Mouse (Mus musculus) embryonic facial prominence, embryonic 11.5 days (tissue): ENCODE results near the gene Usp16. TPM values are rescaled to one million over a fixed set of nuclear protein-coding genes. Genes with fewer than 3 reads are reported as not detected.
A peak's percentile ranks its signal among the peaks of the same experiment; 100 is the strongest.

Source experiments
- ATAC-seq: fragments of 200-750 bp; cut with Nextera tagmentation; replicated peaks from 2 replicates; pipeline ENCODE4 v1.8.0; 2017; ENCODE audit warnings: low read depth; ENCODE audit not compliant: insufficient number of reproducible peaks, low FRiP score, low TSS enrichment
- DNase-seq: peaks from one replicate; pipeline ENCODE4 v3.0.0-alpha.2; 2015; ENCODE audit warnings: low spot score
- H3K27ac ChIP-seq: fragments of 300-500 bp; sonication (generic); replicated peaks from 2 replicates; pipeline ENCODE4 v1.5.1; 2014; ENCODE audit warnings: mild to moderate bottlenecking, low read depth, low read length, control low read depth
- H3K27me3 ChIP-seq: fragments of 300-500 bp; sonication (generic); 2 replicates; pipeline ENCODE4 v1.6.1; 2014; ENCODE audit warnings: mild to moderate bottlenecking, low read length, moderate library complexity, mixed read lengths; ENCODE audit not compliant: control insufficient read depth, insufficient read depth
- H3K36me3 ChIP-seq: fragments of 300-500 bp; sonication (generic); replicated peaks from 2 replicates; pipeline ENCODE4 v1.6.1; 2014; ENCODE audit warnings: low read depth, mild to moderate bottlenecking, low read length, moderate library complexity, mixed read lengths; ENCODE audit not compliant: control insufficient read depth, insufficient read depth
- H3K4me1 ChIP-seq: fragments of 300-500 bp; sonication (generic); 2 replicates; pipeline ENCODE4 v1.6.1; 2014; ENCODE audit warnings: low read length, mixed read lengths; ENCODE audit not compliant: control insufficient read depth, insufficient read depth
- H3K4me2 ChIP-seq: fragments of 300-500 bp; sonication (generic); 2 replicates; pipeline ENCODE4 v1.6.1; 2014; ENCODE audit warnings: low read depth, mild to moderate bottlenecking, control low read depth, low read length, moderate library complexity
- H3K4me3 ChIP-seq: fragments of 300-500 bp; sonication (generic); 2 replicates; pipeline ENCODE4 v1.5.1; 2014; ENCODE audit warnings: low read depth, low read length, control low read depth
- H3K9ac ChIP-seq: fragments of 300-500 bp; sonication (generic); replicated peaks from 2 replicates; pipeline ENCODE4 v1.6.1; 2014; ENCODE audit warnings: mild to moderate bottlenecking, control low read depth, low read length
- H3K9me3 ChIP-seq: fragments of 300-500 bp; sonication (generic); replicated peaks from 2 replicates; pipeline ENCODE4 v1.6.1; 2016; ENCODE audit warnings: mild to moderate bottlenecking, low read length, inconsistent platforms, mixed read lengths; ENCODE audit not compliant: control insufficient read depth
- WGBS: fragments of 180-500 bp; shearing (Covaris S2); extraction: QIAGEN DNeasy Blood & Tissue Kit; methylation state at CpG from one replicate; pipeline ENCODE4 v1.1.7; 2014; 5-methylcytosine and 5-hydroxymethylcytosine counted together
- polyA plus RNA-seq: library from polyadenylated mRNA; unstranded; fragments of >200 nt; fragmentation: Nextera tagmentation; extraction: Ambion mirVana; gene quantifications from 2 replicates; pipeline ENCODE4 v1.2.1, GENCODE M21; 2014

The Usp16 gene
- polyA plus RNA-seq: 42.4 and 44.2 TPM in 2 replicates

GRCm38 (mm10) chr16:87454419-87455179 lies at the start of gene Usp16:
Gene Usp16 (plus strand): TSS chr16:87454703.
- H3K9ac ChIP-seq: peak within 1 kb of the TSS; percentile 81
- no peaks in the 10 kb centered on the region; the same call in 1 of the 2 replicates for H3K36me3 ChIP-seq
- 9% methylated on average over 45 of the region's 45 CpGs for WGBS
- no peaks in the 10 kb centered on the region for H3K9me3 ChIP-seq
- peak within 1 kb of the TSS; percentile 90 for H3K4me3 ChIP-seq
- DNase-seq (peak; percentile 94), ATAC-seq (peak; percentile 96)
- 0 out of 2 replicates have a peak within 1 kb of the TSS, but pooled peaks have one; percentile 47 for H3K27ac ChIP-seq
- H3K27me3 ChIP-seq: no peaks in the 10 kb centered on the region
- no peaks in the 10 kb centered on the region; the same call in 1 of the 2 replicates for H3K4me1 ChIP-seq
- peak within 1 kb of the TSS; percentile 88 for H3K4me2 ChIP-seq

GRCm38 (mm10) chr16:87405001-87405400 lies 49.5 kb upstream of the Usp16 start:
- H3K36me3 ChIP-seq: peaks cover 4% of the 10 kb centered on the region
- H3K4me1 ChIP-seq: no peaks in the 10 kb centered on the region
- no peaks in the 10 kb centered on the region for H3K9me3 ChIP-seq
- no peak overlapping the region for H3K4me2 ChIP-seq
- no peak overlapping the region for H3K4me3 ChIP-seq
- H3K9ac ChIP-seq: no peak overlapping the region
- H3K27me3 ChIP-seq: no peaks in the 10 kb centered on the region
- DNase-seq: peak; percentile 8
- H3K27ac ChIP-seq: no peak overlapping the region
- ATAC-seq: no peak
- WGBS: 83% methylated on average over 3 of the region's 3 CpGs

DNA sequence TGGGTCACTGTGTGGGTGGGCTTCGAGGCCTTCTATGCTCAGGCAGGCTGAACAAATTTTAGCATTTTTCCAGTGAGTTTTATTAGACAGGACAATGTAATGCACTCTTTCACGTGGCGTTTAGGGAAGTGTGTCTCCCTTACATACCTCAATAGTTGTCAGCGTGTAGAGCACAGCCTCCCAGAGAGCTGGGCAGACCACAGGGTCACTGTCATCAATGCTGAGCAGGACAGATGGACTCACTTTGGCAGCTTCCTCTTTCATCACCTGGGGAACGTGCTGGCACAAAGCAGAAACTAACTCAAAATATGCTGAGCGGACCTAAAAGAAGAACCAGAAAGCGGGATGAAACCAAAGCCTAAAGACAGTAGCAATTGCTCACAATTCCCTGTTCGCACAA lies 33.8 kb upstream of the Usp16 start:
- peaks cover 26% of the 10 kb centered on the region for H3K36me3 ChIP-seq
- 94% methylated on average over 8 of the region's 8 CpGs for WGBS

DNA sequence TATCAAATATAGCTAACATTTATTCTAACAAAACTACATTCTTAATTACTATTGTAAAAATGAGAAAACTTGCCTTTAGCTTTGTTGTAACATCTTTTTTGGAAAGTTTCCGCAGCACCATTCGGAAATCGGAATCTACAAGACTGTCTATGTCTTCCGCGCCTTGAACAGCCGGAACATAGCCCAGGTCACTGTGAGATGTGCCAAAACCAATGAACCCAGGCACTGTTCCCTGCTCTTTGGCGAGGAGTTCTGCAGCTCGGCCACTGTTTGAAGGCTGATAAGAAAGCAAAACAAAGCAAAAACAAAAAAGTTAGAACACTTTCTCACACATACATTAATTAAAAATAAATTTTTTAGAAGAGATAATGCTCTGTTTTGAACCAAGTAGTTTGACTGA lies 27.0 kb upstream of the Usp16 start:
- DNase-seq: no peak
- no peaks in the 10 kb centered on the region for H3K4me1 ChIP-seq
- H3K27ac ChIP-seq: no peak overlapping the region
- ATAC-seq: no peak
- no peaks in the 10 kb centered on the region for H3K27me3 ChIP-seq
- no peak overlapping the region for H3K4me3 ChIP-seq
- H3K36me3 ChIP-seq: peaks cover 8% of the 10 kb centered on the region
- no peak overlapping the region for H3K9ac ChIP-seq
- 93% methylated on average over 8 of the region's 8 CpGs for WGBS
- H3K4me2 ChIP-seq: no peak overlapping the region
- no peaks in the 10 kb centered on the region for H3K9me3 ChIP-seq

More for the DNA sequence above, 33.8 kb upstream of the Usp16 start:
- Histone ChIP-seq H3K9me3 (no peaks in the 10 kb centered on the region), H3K27ac (no peak overlapping the region), H3K27me3 (no peaks in the 10 kb centered on the region), H3K9ac (no peak overlapping the region), H3K4me3 (no peak overlapping the region), H3K4me1 (no peaks in the 10 kb centered on the region), H3K4me2 (no peak overlapping the region)
- no peak for ATAC-seq
- DNase-seq: no peak

DNA sequence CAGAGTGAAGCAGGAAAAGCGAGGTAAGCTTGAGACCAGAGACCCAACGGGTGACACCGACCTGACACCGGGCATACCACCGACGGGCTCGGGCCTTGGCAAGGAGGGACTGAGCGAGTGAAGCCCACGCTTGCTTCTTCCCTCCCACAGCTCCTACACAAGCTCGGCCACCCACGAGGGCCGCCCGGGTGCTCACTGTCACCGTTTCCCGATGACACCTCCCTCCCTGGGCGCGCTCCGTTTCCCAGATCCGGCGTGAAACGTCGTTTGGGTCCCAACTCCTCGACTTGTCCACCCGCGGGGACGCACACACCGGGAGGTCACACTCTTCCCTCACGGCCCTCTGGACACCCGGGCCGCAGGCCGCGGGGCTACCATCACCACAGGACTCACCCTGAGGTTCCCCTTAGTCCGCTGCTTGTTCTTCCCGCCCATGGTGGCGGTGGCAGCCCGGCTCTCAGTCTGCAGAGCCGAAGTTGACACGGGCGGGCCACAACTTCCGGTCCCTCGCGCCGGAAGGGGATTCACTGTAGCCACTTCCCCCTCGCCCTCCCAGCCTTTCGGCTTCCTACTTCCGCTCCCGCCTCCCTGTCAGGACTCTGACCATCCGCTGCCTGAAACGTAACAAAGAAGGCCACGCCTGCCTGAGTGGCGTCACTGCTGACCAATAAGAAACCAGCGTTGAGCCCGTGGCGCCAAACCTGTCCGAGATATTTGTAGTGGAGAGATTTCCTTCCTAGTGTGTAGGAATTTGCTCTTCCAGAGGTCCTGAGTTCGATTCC lies 22.3 kb upstream of the Usp16 start, which contains the start of gene Ltn1:
Gene Ltn1 (minus strand): TSS at position 580 of the 782 bp plus-strand sequence.
- Histone ChIP-seq H3K4me2 (peak within 1 kb of the TSS; percentile 54), H3K4me1 (no peaks in the 10 kb centered on the region), H3K9me3 (no peaks in the 10 kb centered on the region), H3K4me3 (peak within 1 kb of the TSS; percentile 87), H3K9ac (peak within 1 kb of the TSS; percentile 86), H3K27ac (no peak within 1 kb of the TSS), H3K27me3 (no peaks in the 10 kb centered on the region), H3K36me3 (no peaks in the 10 kb centered on the region)
- WGBS: under 1% methylated on average over 55 of the region's 56 CpGs
- DNase-seq: peak; percentile 99
- peak; percentile 97 for ATAC-seq

- Histone ChIP-seq H3K9ac (no peak overlapping the region), H3K4me1 (no peaks in the 10 kb centered on the region), H3K9me3 (no peaks in the 10 kb centered on the region), H3K27me3 (no peaks in the 10 kb centered on the region), H3K4me2 (no peak overlapping the region), H3K27ac (no peak overlapping the region), H3K36me3 (no peaks in the 10 kb centered on the region), H3K4me3 (no peak overlapping the region)
- DNase-seq (no peak), ATAC-seq (no peak)
- 87% methylated on average over 7 of the region's 7 CpGs for WGBS
These were observed 20.2 kb upstream of the Usp16 start for GRCm38 (mm10) chr16:87434266-87434665.

- no peak overlapping the region for H3K4me3 ChIP-seq
- 84% methylated on average over 6 of the region's 6 CpGs for WGBS
- H3K9me3 ChIP-seq: no peaks in the 10 kb centered on the region
- H3K4me2 ChIP-seq: no peak overlapping the region
- H3K4me1 ChIP-seq: no peaks in the 10 kb centered on the region
- H3K27ac ChIP-seq: no peak overlapping the region
- H3K9ac ChIP-seq: no peak overlapping the region
- DNase-seq (no peak), ATAC-seq (no peak)
- no peaks in the 10 kb centered on the region for H3K36me3 ChIP-seq
- H3K27me3 ChIP-seq: no peaks in the 10 kb centered on the region
These were observed 19.6 kb upstream of the Usp16 start for GRCm38 (mm10) chr16:87434946-87435345.
